Mouse (Mus musculus) G1E (cell line): ENCODE data around the gene Peli1. TPM values are rescaled to one million over a fixed set of nuclear protein-coding genes. Genes with fewer than 3 reads are reported as not detected.

Source experiments
- ATAC-seq: 2 replicates; pipeline ENCODE4 v1.8.0; 2016; ENCODE audit warnings: mild to moderate bottlenecking; ENCODE audit not compliant: insufficient number of reproducible peaks, poor library complexity, low FRiP score, severe bottlenecking; ENCODE audit errors: extremely low read depth
- DNase-seq: peaks from one replicate; pipeline ENCODE4 v3.0.0; 2012; ENCODE audit warnings: low spot score
- H3K27me3 ChIP-seq: 2 replicates; pipeline ENCODE4 v1.6.1; 2012; ENCODE audit warnings: mild to moderate bottlenecking, low read length, inconsistent platforms; ENCODE audit not compliant: insufficient read depth
- H3K36me3 ChIP-seq: replicated peaks from 2 replicates; pipeline ENCODE3; 2012; ENCODE audit warnings: mild to moderate bottlenecking, inconsistent platforms
- H3K4me1 ChIP-seq: 2 replicates; pipeline ENCODE4 v1.6.1; 2012; ENCODE audit warnings: low read depth, low read length, inconsistent platforms, mixed read lengths; ENCODE audit not compliant: insufficient read depth
- H3K4me3 ChIP-seq: 2 replicates; pipeline ENCODE4 v1.5.1; 2012; ENCODE audit warnings: low read depth, mild to moderate bottlenecking, inconsistent platforms, low read length, moderate library complexity, mixed read lengths
- H3K9me3 ChIP-seq: replicated peaks from 2 replicates; pipeline ENCODE4 v1.6.1; 2012; ENCODE audit warnings: inconsistent platforms
- CTCF ChIP-seq: IDR thresholded peaks from 2 replicates; pipeline ENCODE4 v1.5.1; 2012; ENCODE audit warnings: low read depth, low read length, inconsistent platforms, mixed read lengths
- GATA1 ChIP-seq: IDR thresholded peaks from 2 replicates; pipeline ENCODE4 v1.6.1; 2012; ENCODE audit warnings: borderline replicate concordance, low read length, inconsistent platforms, mixed read lengths
- GATA2 ChIP-seq: IDR thresholded peaks from 2 replicates; pipeline ENCODE4 v1.6.1; 2012; ENCODE audit warnings: low read depth, low read length, inconsistent platforms, borderline replicate concordance
- POLR2AphosphoS5 ChIP-seq: IDR thresholded peaks from 2 replicates; pipeline ENCODE4 v1.6.1; 2012; ENCODE audit warnings: low read depth, low read length, inconsistent platforms; ENCODE audit not compliant: insufficient replicate concordance
- TAL1 ChIP-seq: conservative IDR thresholded peaks from 2 replicates; pipeline ENCODE4 v1.6.1; 2012; ENCODE audit warnings: low read depth, low read length, inconsistent platforms, mixed read lengths
- polyA plus RNA-seq: library from polyadenylated mRNA; stranded (reverse); fragments of >175 nt; gene quantifications from 2 replicates; pipeline ENCODE4 v1.2.3, GENCODE M21; 2012
- total RNA-seq, 2 experiments: library from RNA; stranded (forward) in 1 of 2; stranded (reverse) in 1 of 2; fragments of 200-1000 nt in 1 of 2; fragments of >200 nt in 1 of 2; fragmentation: Nextera tagmentation in 1 of 2; gene quantifications; 2 replicates each; pipeline ENCODE4 v1.2.3; 2014 to 2017

The Peli1 gene
- total and polyA plus RNA-seq, 3 experiments, result 16.5 to 35.7 (median 18.3) TPM

DNA sequence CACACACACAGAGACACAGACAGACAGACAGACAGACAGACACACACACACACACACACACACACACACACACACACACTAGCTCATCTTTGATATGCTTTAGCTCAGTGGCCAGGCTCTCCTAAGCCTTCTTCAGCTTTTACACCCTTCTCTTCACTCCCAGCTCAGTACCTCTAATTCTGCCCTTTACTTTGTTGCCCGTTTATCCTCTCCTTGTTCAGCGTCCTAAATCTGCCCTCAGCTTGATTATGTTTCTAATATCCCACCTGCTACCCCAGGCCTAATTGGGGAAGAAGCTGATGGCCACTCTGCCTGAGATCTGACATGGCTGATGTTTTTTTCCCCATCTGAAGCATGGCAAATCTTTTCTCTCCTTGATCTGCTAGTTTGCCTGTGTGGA, 2.7 kb upstream of the Peli1 start:
- no peaks in the 10 kb centered on the region for H3K36me3 ChIP-seq
- H3K27me3 ChIP-seq, result peaks cover 8% of the 10 kb centered on the region; the same call in 1 of the 2 replicates
- no peak for ATAC-seq
- TF ChIP-seq POLR2AphosphoS5 (no peak), CTCF (no peak), GATA2 (no peak), TAL1 (no peak)
- H3K4me1 ChIP-seq, result peaks cover 11% of the 10 kb centered on the region
- no peak overlapping the region for H3K4me3 ChIP-seq
- no peaks in the 10 kb centered on the region for H3K9me3 ChIP-seq
- no peak for DNase-seq

DNA sequence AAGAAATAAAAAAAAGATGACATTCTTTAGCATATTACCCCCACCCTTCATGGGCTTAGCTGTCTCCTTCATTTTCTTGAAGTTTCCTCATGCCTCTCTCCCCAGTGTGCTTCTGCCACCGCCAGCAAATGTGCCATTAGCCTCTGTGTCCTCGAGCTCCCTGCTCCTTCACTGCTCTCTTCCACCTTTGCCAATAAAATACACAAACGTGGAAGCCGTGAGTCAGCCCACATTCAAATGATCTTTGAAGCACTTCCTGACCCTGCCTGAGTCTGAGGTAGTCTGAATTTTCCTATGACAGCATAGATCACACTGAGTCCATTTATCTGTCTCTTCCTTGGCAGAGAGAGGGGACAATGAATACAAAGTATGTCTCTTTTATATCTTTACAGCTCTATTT, 1.5 kb upstream of the Peli1 start:
- DNase-seq (no peak), ATAC-seq (no peak)
- TF ChIP-seq POLR2AphosphoS5, result no peak
- no peak for TF ChIP-seq GATA2
- no peak for TF ChIP-seq TAL1
- TF ChIP-seq CTCF, result no peak
- TF ChIP-seq GATA1, result no peak
- H3K4me3 ChIP-seq, result no peak overlapping the region
- H3K27me3 ChIP-seq, result peaks cover 6% of the 10 kb centered on the region; the same call in 1 of the 2 replicates
- no peaks in the 10 kb centered on the region for H3K36me3 ChIP-seq
- peaks cover 14% of the 10 kb centered on the region for H3K4me1 ChIP-seq
- no peaks in the 10 kb centered on the region for H3K9me3 ChIP-seq

DNA sequence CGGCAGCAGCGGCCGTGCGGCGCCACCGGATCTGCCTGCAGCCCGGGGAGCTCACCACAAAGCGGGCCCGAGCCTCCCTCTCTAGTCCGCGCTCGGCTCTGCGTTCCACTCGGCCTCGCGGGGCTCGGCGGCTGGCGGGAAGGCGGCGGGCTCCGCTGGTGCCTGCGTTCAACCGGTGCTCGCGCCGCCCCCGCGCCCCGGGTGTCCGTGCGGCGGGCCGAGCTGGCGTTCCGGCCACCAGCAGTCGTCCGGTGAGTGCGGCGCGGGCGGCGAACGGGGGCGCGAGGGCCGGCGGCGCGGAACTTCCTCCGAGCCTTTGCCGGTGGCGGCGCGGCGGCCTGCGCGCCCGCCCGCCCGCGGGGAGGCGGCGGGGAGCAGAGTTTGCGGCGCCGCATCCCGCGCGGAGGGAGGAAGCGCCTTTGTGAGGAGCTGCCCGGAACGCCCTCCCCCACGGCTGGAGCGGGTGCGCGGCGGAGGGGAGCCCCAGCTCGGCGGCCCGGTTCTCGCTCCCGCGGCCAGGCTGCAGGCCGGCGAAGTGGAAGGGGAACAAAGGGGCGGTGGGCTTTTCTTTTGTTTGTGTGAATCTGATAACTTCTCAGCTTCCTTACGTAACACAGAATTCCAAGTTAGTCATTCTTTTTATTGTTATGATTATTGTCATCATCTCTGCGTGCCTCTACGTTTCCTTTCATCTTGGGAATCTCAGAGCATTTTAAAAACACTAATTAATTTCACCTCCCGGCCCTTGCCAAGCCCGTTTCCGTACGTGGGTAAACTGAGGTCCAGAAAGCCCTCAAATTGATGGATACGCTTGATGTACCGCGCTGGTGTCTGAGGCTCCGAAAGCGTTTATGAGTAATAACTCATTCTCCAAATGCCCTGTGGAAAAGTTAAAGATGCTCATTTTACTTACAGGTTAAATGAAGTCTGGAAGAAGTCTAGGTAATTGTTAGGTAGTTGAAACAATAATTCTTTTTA, 626 bp downstream of the Peli1 start:
- no peaks in the 10 kb centered on the region for H3K36me3 ChIP-seq
- peaks cover 3% of the 10 kb centered on the region; the same call in 1 of the 2 replicates for H3K27me3 ChIP-seq
- no peaks in the 10 kb centered on the region for H3K9me3 ChIP-seq
- H3K4me3 ChIP-seq, result peak overlapping the region; percentile 96
- H3K4me1 ChIP-seq, result peaks cover 16% of the 10 kb centered on the region
- ATAC-seq, result no peak
- no peak for TF ChIP-seq CTCF
- TF ChIP-seq TAL1, result no peak
- no peak for TF ChIP-seq GATA1
- DNase-seq, result peak; percentile 58

DNA sequence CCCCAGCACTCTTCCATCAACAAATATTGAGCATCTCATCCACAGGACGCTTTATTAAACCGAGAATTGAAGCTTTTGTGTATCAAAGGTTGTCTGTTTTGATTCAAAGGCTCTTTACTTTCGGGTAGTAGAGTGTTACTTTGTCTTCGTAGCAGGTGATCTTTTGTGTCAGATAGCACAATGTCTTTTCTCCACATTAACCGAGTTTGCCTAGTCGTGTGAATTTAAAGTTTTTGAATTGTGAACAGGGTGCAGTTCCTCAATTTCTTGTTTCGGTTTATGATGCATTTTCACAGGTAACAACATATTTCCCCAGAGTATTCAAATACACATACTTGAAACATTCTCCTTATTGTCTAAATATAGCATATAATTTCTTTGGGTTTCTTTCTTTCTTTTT, 1.5 kb downstream of the Peli1 start:
- DNase-seq (no peak), ATAC-seq (no peak)
- Histone ChIP-seq H3K4me3 (peak overlapping the region; percentile 96; the same call in 1 of the 2 replicates), H3K4me1 (peaks cover 16% of the 10 kb centered on the region), H3K27me3 (peaks cover 3% of the 10 kb centered on the region; the same call in 1 of the 2 replicates), H3K9me3 (no peaks in the 10 kb centered on the region), H3K36me3 (no peaks in the 10 kb centered on the region)
- no peak for TF ChIP-seq POLR2AphosphoS5

DNA sequence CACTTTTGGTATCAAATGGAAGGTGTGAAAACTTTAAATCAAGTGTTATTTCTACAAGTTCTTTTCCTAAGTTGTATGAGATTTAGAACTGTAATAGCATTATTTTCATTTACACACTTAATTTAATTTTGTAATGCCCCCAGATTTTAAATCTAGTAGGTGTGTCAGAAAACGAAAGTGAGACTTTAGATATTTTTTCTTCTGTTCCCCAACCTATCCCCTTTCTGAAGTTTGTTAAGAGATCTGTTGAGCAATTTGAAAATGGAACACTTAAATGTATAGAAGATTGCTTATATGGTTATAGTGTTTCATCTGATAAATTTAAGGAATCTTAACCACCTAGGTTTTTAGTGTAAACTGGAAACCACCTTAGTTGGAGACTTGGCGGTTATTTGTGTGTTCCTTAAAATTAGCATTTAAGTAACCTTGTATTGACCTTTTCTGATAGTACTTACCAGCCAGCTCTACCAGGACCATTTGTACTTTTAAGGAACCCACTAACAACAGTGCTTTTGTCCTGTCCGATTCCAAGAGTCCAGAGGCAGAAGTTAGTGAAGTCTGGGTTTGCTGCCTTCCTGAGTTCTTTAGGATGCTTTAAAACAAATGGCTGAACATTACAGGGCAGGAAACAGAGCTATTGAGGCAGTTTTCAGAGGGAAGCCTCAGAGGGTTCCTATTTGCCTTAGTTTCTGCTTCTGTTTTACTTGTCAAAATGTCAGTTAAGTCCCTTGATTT, 2.2 kb downstream of the Peli1 start:
- Histone ChIP-seq H3K36me3 (no peaks in the 10 kb centered on the region), H3K27me3 (no peaks in the 10 kb centered on the region), H3K9me3 (no peaks in the 10 kb centered on the region), H3K4me3 (no peak overlapping the region; the same call in 1 of the 2 replicates), H3K4me1 (peaks cover 21% of the 10 kb centered on the region)
- DNase-seq, result no peak
- TF ChIP-seq GATA1, result no peak
- no peak for TF ChIP-seq GATA2
- TF ChIP-seq TAL1, result no peak
- no peak for TF ChIP-seq CTCF
- no peak for TF ChIP-seq POLR2AphosphoS5
- ATAC-seq, result no peak

DNA sequence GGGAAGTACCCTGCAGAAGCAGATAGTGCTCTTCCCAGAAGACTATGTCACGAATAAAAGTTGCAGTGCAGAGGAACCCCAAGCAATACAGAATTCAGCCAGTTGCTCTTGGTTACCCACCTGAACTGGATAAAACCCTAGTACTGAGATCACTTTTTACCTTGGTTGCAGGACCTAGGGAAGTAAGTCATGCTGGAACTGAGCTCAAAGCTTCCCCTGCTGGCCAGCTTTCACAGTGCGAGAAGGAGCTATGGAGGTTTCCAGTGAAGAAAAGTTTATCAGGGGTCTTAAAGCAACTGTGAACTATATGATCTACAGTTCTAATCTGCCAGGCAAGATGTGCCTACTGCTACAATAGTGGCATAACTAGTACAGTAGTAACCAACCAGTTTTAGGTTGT, 5.5 kb downstream of the Peli1 start:
- ATAC-seq, result no peak
- Histone ChIP-seq H3K9me3 (no peaks in the 10 kb centered on the region), H3K4me1 (peaks cover 28% of the 10 kb centered on the region), H3K27me3 (no peaks in the 10 kb centered on the region), H3K36me3 (peaks cover 4% of the 10 kb centered on the region), H3K4me3 (no peak overlapping the region)
- DNase-seq, result no peak
- TF ChIP-seq CTCF (0 out of 2 replicates have a peak, but pooled peaks have one; percentile 7), GATA2 (no peak)

DNA sequence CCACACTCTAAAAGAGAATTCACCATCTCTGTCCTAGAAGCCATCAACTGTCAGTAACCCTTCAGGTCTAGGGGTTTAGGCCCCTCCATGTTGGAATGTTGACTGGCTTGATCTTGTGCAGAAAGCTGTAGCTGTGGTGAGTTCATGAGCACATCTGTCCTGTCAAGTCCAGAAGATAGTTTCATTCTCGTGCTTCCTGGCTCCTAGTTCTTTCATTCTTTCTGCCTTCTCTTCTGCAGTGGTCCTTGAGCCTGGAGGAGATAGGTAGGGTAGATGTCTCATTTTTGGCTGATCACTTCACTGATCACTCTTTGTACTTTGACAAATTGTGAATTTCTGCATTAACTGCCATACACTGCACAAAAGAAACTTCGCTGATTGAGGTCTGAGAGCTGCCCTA, 7.4 kb downstream of the Peli1 start:
- DNase-seq (no peak), ATAC-seq (0 out of 2 replicates have a peak, but pooled peaks have one; percentile 28)
- peaks cover 20% of the 10 kb centered on the region for H3K4me1 ChIP-seq
- H3K9me3 ChIP-seq, result no peaks in the 10 kb centered on the region
- no peaks in the 10 kb centered on the region for H3K27me3 ChIP-seq
- peaks cover 4% of the 10 kb centered on the region for H3K36me3 ChIP-seq
- H3K4me3 ChIP-seq, result no peak overlapping the region; the same call in 1 of the 2 replicates
- TF ChIP-seq POLR2AphosphoS5, result no peak
- TF ChIP-seq CTCF, result no peak
- no peak for TF ChIP-seq GATA1
- no peak for TF ChIP-seq GATA2
- TF ChIP-seq TAL1, result no peak
